Mouse (Mus musculus): ENCODE measurements around the gene Rdh12. TPM values are rescaled to one million over a fixed set of nuclear protein-coding genes. Genes with fewer than 3 reads are reported as not detected.

Gene Rdh12
- total RNA-seq, 1 experiment from 2014 or later, result 81.9 TPM

DNA sequence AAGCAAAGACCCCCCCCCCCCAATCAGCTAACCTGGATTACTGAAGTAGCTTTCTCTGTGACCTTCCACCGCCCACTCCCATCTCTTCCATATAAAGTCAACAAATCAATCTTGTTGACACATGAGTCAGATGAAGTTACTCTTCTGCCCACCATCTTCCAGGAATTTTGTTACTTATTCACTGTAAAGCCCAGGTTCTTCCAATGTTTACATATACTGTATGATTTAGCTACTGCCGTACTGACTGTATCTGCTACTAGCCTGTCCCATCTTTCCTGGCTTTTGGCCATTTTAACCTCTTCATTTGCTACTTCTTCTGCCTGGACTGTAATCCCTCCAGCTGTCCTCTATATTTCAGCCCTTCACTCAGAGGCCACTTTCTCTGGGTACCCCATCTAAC is 33.3 kb downstream of the Rdh12 start:
- no peak for ATAC-seq (ENCODE audit: extremely low read depth, insufficient number of reproducible peaks, low FRiP score, poor library complexity, severe bottlenecking)

GRCm38 (mm10) chr12:79242921-79243320 is 34.2 kb downstream of the Rdh12 start:
- no peak for ATAC-seq (ENCODE audit: extremely low read depth, insufficient number of reproducible peaks, low FRiP score, poor library complexity, severe bottlenecking)

- no peak for ATAC-seq (ENCODE audit: extremely low read depth, insufficient number of reproducible peaks, low FRiP score, poor library complexity, severe bottlenecking)
Measured at GRCm38 (mm10) chr12:79248110-79248509, 39.4 kb downstream of the Rdh12 start.

GRCm38 (mm10) chr12:79253294-79254053 is 44.8 kb downstream of the Rdh12 start:
- ATAC-seq (ENCODE audit: extremely low read depth, insufficient number of reproducible peaks, low FRiP score, poor library complexity, severe bottlenecking), result peak; percentile 72

- peak; percentile 85 for ATAC-seq (ENCODE audit: extremely low read depth, insufficient number of reproducible peaks, low FRiP score, poor library complexity, severe bottlenecking)
Measured at GRCm38 (mm10) chr12:79254975-79255374, 46.3 kb downstream of the Rdh12 start.

DNA sequence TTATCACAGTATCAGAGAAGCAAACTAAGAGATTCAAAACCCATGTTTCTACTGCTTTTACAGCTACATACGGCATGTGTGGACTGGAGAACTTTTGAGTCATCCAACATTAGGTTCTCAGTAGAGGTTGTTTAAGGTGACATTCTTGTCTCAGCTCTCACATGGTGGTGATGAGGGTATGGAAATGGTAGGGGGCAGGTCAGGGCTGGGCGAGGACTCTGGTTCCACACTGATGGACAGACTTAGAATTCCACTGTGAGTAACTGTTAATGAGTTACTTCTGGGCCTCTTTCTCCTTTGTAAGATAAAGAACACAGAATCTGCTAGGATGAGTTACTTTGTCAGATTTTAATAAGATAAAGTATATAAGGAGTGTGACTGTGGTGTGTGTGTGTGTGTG is 51.4 kb downstream of the Rdh12 start:
- no peak for ATAC-seq (ENCODE audit: extremely low read depth, insufficient number of reproducible peaks, low FRiP score, poor library complexity, severe bottlenecking)

- 0 out of 2 replicates have a peak, but pooled peaks have one; percentile 30 for ATAC-seq (ENCODE audit: extremely low read depth, insufficient number of reproducible peaks, low FRiP score, poor library complexity, severe bottlenecking)
Measured at GRCm38 (mm10) chr12:79261035-79261434, 52.3 kb downstream of the Rdh12 start.

Other genes with a start within 250 kb of the Rdh12 start
- 59.5 and 85.9 TPM in 2 replicates for gene Tmem229b, start 201.3 kb upstream of the Rdh12 start, total RNA-seq (2017)
- 0.58 TPM in 1 of 2 replicates, not detected in the other for gene Plekhh1, start 179.8 kb upstream of the Rdh12 start, total RNA-seq (2017)
- gene Pigh, start 119.3 kb upstream of the Rdh12 start, total RNA-seq (2017), result 6.1 and 9.7 TPM in 2 replicates
- gene Arg2, start 78.1 kb upstream of the Rdh12 start, total RNA-seq (2017), result 151 and 165 TPM in 2 replicates
- gene Vti1b, start 36.2 kb upstream of the Rdh12 start, total RNA-seq (2017), result 162 and 189 TPM in 2 replicates
- gene Rdh11, start 16.6 kb upstream of the Rdh12 start, total RNA-seq (2017), result 19.6 and 20.9 TPM in 2 replicates
- gene Zfyve26, start 87.4 kb downstream of the Rdh12 start, total RNA-seq (2017), result 64.7 and 76.7 TPM in 2 replicates
- 0.25 and 0.70 TPM in 2 replicates for gene Rad51b, start 88.4 kb downstream of the Rdh12 start, total RNA-seq (2017)